Mouse (Mus musculus) urinary bladder, adult 18-20 months (tissue): ENCODE results near the gene Trpm1.

Experiments used
- DNase-seq, 2 experiments: peaks; one replicate each; pipeline ENCODE4 v3.0.0; 2022; ENCODE audit warnings: low spot score in 2 of 2, mixed read lengths in 2 of 2

The Trpm1 gene

DNA sequence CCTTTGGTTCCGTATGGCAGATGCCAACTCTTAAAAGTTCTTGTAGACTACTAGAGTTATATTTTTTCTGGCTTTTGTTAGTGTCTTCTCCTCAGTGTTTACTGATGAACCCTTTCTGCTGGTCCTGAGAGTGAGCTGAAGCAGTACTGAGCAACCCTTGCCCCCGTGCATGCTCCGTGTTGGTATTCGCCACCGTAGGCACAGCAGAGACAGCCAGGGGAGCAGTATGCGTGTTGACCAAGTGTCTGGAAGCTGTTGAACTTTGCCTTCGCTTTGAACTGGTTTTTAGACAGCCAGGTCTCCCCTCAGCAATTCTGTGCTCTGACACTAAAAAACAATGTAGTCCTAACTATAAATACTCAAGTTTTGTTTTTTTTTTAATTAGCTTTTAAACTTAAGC lies 135.8 kb downstream of the Trpm1 start:
- DNase-seq, result no peak

DNA sequence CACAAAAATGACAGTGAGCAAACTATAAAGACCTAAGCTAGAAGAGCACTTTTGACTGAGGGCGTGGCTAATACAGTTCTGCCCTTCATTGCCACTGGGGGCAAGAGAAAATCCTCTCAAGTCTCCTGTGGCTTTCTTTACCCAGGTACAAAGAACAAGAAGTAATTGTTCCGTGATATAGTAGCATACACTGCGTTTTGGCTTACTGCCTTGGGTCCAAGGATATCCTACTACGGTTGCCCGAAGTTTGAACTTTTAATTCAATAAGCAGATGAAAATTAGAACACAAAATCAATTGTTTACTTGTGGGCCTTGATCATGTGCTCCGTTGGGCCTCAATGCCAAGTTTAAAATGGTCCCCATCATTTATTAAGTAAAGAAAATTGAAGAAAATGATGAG lies 136.8 kb downstream of the Trpm1 start:
- DNase-seq, result no peak

DNA sequence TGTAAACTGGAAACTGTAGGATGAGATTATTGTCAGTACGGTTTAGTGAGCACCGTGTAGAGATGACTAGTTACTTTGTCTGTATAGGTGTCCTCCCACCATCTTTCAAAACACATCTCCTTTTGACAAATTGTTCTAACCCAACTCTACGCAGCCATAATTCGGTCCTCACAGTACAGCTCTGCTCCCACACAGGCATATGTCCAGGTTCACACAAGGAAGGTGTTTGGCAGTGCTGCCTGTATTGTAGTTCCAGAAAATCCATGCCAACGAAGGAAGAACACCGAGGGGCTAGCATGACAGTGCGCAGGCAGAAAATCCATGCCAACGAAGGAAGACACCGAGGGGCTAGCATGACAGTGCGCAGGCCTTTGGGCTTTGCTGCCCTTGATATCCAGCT lies 138.1 kb downstream of the Trpm1 start:
- DNase-seq, result no peak

DNA sequence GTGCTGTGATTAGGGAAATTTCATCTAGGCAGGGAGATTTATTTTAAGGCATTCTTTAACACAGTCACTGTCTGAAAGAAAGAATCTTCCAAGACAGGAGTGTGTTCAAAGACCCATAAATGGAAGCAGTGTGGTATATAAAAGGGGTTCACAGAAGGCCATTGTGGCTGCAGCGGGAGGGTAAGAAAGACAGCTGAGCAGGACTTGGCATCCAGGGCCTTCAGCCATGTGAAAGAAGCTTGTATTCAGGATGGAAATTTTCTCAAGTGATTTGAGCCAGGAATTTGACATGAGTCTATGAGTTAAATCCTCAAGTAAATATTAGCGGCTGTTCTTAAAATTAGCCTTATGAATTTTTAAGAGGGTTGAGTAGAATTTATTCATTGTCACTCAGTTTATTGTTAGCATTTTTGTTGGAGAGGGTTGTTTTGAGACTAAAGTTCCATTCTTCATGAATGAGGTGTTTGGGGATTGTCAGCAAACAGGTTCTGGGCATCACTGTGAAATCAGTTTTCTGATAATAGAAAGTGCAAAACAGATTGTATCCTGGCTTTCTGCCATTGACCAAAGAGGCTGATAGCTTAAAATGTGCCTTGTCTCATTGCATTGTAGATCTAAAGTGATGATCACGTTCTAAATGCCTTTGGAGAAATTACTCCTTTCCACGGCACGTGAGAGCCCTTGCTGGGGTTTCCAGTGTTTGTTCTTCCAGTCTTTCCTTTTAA lies 142.8 kb downstream of the Trpm1 start:
- DNase-seq, result no peak

DNA sequence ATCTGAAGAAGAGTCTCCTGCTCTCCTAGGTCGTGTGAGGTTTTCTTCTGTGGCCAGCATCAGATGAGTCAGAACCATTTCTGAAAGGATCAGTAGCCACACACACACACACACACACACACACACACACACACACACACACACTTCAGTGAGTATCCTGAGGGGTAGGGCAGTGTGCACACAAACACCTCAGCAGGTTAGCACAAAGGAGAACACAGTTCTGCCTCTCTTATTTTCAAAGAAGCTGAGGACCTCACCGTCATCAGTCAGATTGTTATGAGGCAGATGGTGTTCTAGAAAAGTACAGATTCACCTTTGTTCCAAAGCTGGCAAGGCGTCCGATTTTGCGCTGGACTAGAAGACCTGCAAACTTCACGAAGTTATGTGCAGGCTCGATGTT lies 156.6 kb downstream of the Trpm1 start:
- DNase-seq, result no peak

DNA sequence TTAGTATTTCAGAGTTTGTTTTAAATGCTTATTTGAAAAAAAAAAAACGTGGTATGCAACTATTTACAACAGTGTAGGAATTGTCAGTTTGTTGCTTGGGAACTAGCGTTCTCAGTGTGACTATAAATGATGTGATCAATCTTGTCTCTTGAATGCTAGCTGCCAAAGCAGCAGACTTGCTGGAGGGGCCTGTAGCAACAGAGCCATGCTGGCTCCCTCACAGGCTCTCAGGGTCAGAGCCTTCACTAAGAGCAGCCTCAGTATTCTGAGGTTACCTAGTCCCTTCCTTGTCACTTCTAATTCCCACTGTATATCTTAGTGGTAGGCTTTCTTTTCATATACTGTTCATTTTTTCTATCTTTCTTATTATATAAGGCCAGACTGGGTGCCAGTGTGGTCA lies 157.1 kb downstream of the Trpm1 start:
- no peak for DNase-seq

DNA sequence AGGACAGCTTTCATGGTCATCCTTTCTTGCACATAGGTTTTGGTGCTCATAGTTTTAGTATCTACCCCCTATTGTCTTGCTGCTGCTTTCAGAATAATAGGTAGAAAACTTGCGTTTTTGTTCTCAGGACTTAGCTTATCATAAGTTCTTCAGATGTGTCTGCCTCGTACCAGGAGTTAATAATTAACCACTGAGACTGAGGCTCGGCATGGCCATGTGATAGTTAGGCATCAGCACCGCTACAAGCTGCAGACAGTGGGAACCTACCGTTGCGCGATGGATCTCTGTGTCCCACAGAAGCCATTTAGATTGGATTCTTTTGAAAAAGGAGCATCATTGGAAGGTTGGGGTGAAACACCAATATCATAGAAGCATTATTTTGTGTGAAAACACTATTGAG lies 159.2 kb downstream of the Trpm1 start:
- no peak for DNase-seq
